Mouse (Mus musculus) kidney, adult 18-20 months (tissue): Measurements from ENCODE around the gene Gm5624.
"Not testable (repeated sequence)": the region's sequence is repeated elsewhere in the genome, so short reads cannot be mapped to it uniquely, and the experiment has no call there.

Experiments
- DNase-seq: peaks from one replicate; pipeline ENCODE4 v3.0.0; 2021

Gene Gm5624

DNA sequence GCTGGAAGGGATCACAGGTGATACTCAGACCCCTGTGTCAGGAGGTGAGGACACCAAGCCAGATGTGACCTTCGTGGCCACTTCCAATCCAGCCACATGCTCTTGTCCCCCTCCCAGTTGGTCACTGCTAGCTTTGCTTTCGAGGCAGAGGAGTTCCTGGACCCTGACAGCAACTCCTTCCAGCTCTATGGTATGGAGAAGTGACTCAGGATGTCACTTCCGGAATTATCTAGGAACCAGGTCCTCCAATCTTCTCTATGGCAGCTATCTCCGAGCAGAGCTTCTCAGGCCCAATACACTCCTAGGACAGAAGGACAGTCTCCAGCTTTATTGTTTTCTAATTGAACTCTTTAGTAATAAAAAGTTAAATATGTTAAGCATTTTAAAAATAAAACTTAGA lies at the start of gene Gm5624:
TSS of gene Gm5624 (minus strand) at position 202 of the 400 bp plus-strand sequence.
- not testable (repeated sequence) for DNase-seq

DNA sequence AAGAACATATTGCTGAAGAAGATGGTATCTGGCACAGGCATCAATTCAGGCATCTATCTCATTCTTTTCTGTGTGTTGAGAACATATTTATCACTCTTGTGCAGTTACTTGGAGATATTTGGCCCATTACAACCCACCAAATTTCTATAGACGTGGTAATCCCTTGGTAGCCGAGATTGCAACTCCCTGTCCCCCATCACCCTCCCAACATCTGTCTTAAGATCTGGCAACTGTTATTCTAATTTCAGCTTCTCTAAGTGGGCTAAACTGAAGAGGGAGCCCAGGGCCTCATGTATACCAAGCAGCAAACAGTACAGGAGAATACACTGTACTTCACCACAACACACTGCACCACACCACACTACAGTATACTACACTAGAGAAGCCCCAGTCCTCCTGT lies 36.0 kb downstream of the Gm5624 start:
- DNase-seq = not testable (repeated sequence)

DNA sequence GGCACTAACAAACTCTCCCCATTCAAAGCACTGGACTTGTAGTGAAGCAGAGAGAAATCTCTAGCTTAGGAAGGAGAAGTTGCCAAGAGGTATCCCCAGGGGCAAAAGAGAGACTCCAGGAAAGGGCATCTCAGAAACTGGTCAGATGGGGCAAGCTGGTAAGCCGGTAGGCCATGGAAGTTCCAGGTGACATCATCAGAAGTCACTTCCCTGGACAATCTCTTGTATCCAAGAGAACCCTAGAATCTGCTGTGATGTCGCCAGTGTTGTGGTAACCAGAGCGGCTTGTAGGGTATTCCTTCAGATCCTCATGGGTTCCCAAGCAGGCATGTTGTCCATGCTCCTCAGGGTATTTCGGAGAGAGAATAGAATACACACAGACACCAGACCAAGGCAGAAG lies 44.9 kb downstream of the Gm5624 start, which contains the start of gene Gm8247:
TSS of gene Gm8247 (plus strand) at position 301 of the 400 bp plus-strand sequence.
- not testable (repeated sequence) for DNase-seq

DNA sequence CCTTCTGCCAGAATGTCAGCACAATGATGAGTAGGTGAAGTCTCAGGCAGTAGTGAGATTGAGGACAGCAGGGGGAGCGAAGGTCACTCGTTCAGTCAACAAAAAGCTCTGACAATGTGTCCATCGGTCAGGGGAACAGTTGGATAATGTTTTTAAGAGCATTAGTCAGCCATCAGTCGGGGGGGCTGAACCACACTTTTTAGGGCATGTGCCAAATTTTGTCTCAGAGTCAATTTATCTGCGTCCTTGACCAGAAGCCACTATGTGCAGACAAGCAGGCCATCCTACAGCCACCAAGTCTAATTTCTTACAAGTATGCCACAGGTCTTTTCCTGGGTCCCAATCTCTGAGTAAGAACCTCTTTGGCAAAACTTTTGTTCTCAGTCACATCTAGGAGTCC lies 79.8 kb downstream of the Gm5624 start:
- DNase-seq = not testable (repeated sequence)

DNA sequence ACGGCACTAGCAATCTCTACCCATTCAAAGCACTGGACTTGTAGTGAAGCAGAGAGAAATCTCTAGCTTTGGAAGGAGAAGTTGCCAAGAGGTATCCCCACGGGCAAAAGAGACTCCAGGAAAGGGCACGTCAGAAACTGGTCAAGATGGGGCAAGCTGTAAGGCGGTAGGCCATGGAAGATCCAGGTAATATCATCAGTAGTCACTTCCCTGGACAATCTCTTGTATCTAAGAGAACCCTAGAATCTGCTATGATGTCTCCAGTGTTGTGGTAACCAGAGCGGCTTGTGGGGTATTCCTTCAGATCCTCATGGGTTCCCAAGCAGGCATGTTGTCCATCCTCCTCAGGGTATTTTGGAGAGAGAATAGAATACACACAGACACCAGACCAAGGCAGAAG lies 109.8 kb downstream of the Gm5624 start, which contains the start of gene Gm17093:
TSS of gene Gm17093 (plus strand) at position 301 of the 400 bp plus-strand sequence.
- not testable (repeated sequence) for DNase-seq
